Mouse (Mus musculus) olfactory bulb, adult 2 months (tissue): Measurements from ENCODE around the gene Gapdhs. TPM values are rescaled to one million over a fixed set of nuclear protein-coding genes. Genes with fewer than 3 reads are reported as not detected.

ENCODE experiments used
- H3K27ac ChIP-seq: fragments of 200-500 bp; 2 replicates; pipeline ENCODE4 v1.5.1; 2012; ENCODE audit warnings: low read depth, low read length; ENCODE audit not compliant: insufficient read depth
- H3K4me1 ChIP-seq: fragments of 200-500 bp; 2 replicates; pipeline ENCODE4 v1.6.1; 2012; ENCODE audit warnings: low read length; ENCODE audit not compliant: control insufficient read depth, insufficient read depth
- H3K4me3 ChIP-seq: fragments of 200-500 bp; 2 replicates; pipeline ENCODE4 v1.5.1; 2012; ENCODE audit warnings: mild to moderate bottlenecking, low read depth, low read length, moderate library complexity; ENCODE audit not compliant: insufficient read depth
- CTCF ChIP-seq: fragments of 200-500 bp; IDR thresholded peaks from 2 replicates; pipeline ENCODE4 v1.5.1; 2012; ENCODE audit warnings: low read depth, mild to moderate bottlenecking, low read length, moderate library complexity; ENCODE audit not compliant: insufficient read depth
- POLR2A ChIP-seq: fragments of 200-500 bp; IDR thresholded peaks from 2 replicates; pipeline ENCODE4 v1.6.1; 2012; ENCODE audit warnings: mild to moderate bottlenecking, low read depth, low read length, moderate library complexity; ENCODE audit not compliant: insufficient read depth
- WGBS: fragments of 180-500 bp; shearing (Covaris S2); methylation state at CpG from one replicate; pipeline ENCODE4 v1.1.7; 2018; 5-methylcytosine and 5-hydroxymethylcytosine counted together
- polyA plus RNA-seq: library from polyadenylated mRNA; stranded (reverse); fragments of >200 nt; gene quantifications from 2 replicates; pipeline ENCODE4 v1.2.4, GENCODE M21; 2012; ENCODE audit warnings: low replicate concordance; ENCODE audit not compliant: missing spikeins, insufficient read depth, insufficient read length

Gene Gapdhs
- polyA plus RNA-seq, 1 experiment = not detected

GRCm38 (mm10) chr7:30728739-30729395 lies 14.6 kb downstream of the Gapdhs start:
- H3K4me3 ChIP-seq = peak overlapping the region; percentile 74
- peak overlapping the region; percentile 29; the same call in 1 of the 2 replicates for H3K27ac ChIP-seq
- peaks cover 17% of the 10 kb centered on the region for H3K4me1 ChIP-seq
- WGBS = 5% methylated on average over 26 of the region's 26 CpGs
- no peak for TF ChIP-seq POLR2A
- TF ChIP-seq CTCF = no peak

- Histone ChIP-seq H3K27ac (no peak overlapping the region), H3K4me1 (peaks cover 17% of the 10 kb centered on the region), H3K4me3 (peak overlapping the region; percentile 19; the same call in 1 of the 2 replicates)
- TF ChIP-seq CTCF (no peak), POLR2A (no peak)
- WGBS = 84% methylated on average over 6 of the region's 6 CpGs
Observed at GRCm38 (mm10) chr7:30728214-30728613, 15.3 kb downstream of the Gapdhs start.

GRCm38 (mm10) chr7:30723274-30723953 lies 20.1 kb downstream of the Gapdhs start:
- 74% methylated on average over 6 of the region's 6 CpGs for WGBS

GRCm38 (mm10) chr7:30721286-30721685 lies 22.2 kb downstream of the Gapdhs start:
- no peak overlapping the region for H3K27ac ChIP-seq
- peaks cover 12% of the 10 kb centered on the region for H3K4me1 ChIP-seq
- TF ChIP-seq POLR2A (no peak), CTCF (no peak)
- no peak overlapping the region for H3K4me3 ChIP-seq
- WGBS = 71% methylated on average over 7 of the region's 7 CpGs

More at GRCm38 (mm10) chr7:30723274-30723953, 20.1 kb downstream of the Gapdhs start:
- Histone ChIP-seq H3K27ac (no peak overlapping the region), H3K4me1 (peaks cover 8% of the 10 kb centered on the region), H3K4me3 (no peak overlapping the region)
- TF ChIP-seq CTCF = no peak
- no peak for TF ChIP-seq POLR2A

GRCm38 (mm10) chr7:30719669-30720068 lies 23.8 kb downstream of the Gapdhs start:
- Histone ChIP-seq H3K4me1 (peaks cover 12% of the 10 kb centered on the region), H3K4me3 (no peak overlapping the region), H3K27ac (no peak overlapping the region)
- no peak for TF ChIP-seq POLR2A
- TF ChIP-seq CTCF = no peak
- WGBS = 98% methylated on average over 5 of the region's 5 CpGs

GRCm38 (mm10) chr7:30717716-30718046 lies 25.8 kb downstream of the Gapdhs start:
- Histone ChIP-seq H3K4me3 (peak overlapping the region; percentile 20), H3K27ac (no peak overlapping the region), H3K4me1 (peaks cover 12% of the 10 kb centered on the region)
- 15% methylated on average over 14 of the region's 14 CpGs for WGBS
- TF ChIP-seq CTCF (no peak), POLR2A (no peak)

- 3% methylated on average over 43 of the region's 43 CpGs for WGBS
- Histone ChIP-seq H3K4me3 (peak overlapping the region; percentile 20), H3K4me1 (peaks cover 12% of the 10 kb centered on the region), H3K27ac (no peak overlapping the region)
- TF ChIP-seq POLR2A = no peak
- TF ChIP-seq CTCF = no peak
Observed at GRCm38 (mm10) chr7:30717006-30717715, 26.3 kb downstream of the Gapdhs start.

GRCm38 (mm10) chr7:30711942-30712341 lies 31.5 kb downstream of the Gapdhs start, which contains the start of gene Atp4a:
Atp4a (plus strand) TSS chr7:30712209.
- Histone ChIP-seq H3K4me1 (peaks cover 2% of the 10 kb centered on the region), H3K27ac (no peak within 1 kb of the TSS), H3K4me3 (no peak within 1 kb of the TSS)
- 80% methylated on average over 3 of the region's 3 CpGs for WGBS
- TF ChIP-seq CTCF (no peak), POLR2A (no peak)

GRCm38 (mm10) chr7:30707441-30707840 lies 36.0 kb downstream of the Gapdhs start:
- 88% methylated on average over 1 of the region's 1 CpGs for WGBS
- no peak overlapping the region for H3K27ac ChIP-seq
- no peak overlapping the region for H3K4me3 ChIP-seq
- H3K4me1 ChIP-seq = no peaks in the 10 kb centered on the region
- TF ChIP-seq CTCF = no peak
